Mouse (Mus musculus) spleen, embryonic (tissue): ENCODE results near the gene Orm2.

Source experiments
- CTCF ChIA-PET: fragments of 350-600 bp; sonication (Branson Sonifier 250); formaldehyde crosslinking; loops from one replicate; lab custom pipeline; 2022; lab: Charles Lee

Orm2 gene

DNA sequence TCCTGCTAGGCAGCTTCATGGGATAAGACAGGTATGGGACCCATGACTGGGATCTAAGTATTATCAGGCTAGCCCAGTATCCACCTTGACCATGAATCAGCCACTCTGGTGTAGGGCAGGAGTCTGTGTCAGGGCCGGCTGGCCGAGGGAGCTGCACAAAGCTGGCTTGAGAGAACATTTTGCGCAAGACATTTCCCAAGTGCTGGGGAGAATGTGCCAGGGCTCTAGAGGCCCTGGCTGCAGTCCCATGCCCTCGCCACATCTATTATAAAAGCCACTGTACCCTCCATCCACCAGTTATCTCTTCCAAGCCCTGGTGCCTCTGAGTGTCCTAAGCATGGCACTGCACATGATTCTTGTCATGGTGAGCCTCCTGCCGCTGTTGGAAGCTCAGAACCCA is at the start of gene Orm2:
TSS of gene Orm2 (plus strand) at position 300 of the 400 bp plus-strand sequence.
- CTCF ChIA-PET = no interaction called here

GRCm38 (mm10) chr4:63314063-63314462 is 48.2 kb upstream of the Orm2 start:
- CTCF ChIA-PET = no interaction called here

DNA sequence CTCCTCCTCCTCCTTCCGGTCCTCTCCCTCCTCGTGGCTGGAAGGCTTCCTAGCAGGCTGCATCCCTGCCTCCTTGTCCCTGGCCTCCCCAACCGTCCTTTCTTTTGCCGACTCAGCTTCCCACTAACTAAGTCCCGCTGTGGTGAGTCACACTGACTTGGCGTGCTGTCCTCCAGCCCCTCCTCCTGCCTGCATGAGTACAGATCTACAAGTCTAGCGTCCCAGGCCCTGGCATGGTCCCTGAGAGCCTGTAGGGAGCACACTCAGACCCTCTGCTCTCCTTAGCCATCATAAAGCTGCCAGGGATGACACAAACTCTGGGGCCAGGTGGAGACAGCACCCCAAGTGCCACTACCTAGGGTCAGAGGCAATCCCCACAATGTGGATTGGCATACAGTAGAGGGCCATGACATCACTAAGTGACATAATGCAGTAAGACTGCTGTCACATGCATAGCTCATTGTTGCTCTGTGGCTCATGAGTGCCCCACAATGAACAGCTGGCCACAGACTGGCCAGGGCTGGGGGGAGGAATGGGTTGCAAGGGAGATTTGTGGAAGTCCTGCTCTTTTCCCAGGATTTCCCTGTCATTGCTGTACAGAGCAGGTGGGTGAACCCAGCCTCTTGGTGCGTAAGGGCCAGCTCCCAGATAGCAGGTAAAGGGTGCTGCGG is 46.0 kb upstream of the Orm2 start:
- CTCF ChIA-PET = no interaction called here

DNA sequence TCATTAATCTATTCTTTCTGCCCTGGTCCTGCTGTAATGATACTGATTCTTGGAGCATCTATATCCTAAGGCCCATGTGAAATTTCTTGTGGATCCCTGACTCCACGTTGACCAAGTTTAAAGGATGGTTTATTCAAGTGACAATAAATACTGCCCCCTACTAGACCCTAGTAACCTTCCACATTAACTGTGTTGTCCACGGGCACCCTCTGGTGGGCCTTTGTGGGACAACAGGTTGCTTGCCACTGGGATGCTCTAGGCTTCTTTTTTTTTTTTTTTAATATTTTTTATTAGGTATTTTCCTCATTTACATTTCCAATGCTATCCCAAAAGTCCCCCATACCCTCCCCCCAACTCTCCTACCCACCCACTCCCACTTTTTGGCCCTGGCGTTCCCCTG is 42.7 kb upstream of the Orm2 start:
- CTCF ChIA-PET = interaction anchor here (0.6 to 0.7 kb wide), 3 partner anchors 21 to 139 kb away, joined by 3 to 17 read pairs (median 3); no protein-coding TSS in a partner anchor

DNA sequence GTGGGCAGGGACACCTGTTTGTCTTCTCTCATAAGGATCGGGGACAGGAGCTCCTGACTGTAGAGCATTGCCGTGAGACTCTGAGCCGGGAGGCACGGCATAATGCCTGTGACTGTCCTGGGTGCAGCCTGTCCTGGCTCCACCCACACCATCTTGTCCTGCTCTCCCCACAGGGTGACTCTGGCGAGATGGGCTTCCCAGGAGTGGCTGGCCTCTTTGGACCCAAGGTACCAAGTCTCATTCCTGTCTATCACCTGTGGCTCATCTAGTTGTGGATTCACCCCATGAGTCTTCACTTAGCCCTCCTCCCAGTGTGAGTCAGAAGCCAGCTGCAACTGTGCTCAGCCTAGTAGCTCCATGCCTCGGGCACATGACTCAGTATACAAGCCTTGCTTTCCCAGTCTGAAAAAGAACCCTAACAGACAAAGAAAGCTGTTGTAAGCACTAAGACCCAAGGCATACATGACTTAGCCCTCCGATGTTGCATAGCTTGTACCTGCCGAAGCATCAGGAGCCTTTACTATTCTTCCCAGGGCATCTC is 38.9 kb upstream of the Orm2 start:
- CTCF ChIA-PET = no interaction called here

- CTCF ChIA-PET = no interaction called here
Observed at GRCm38 (mm10) chr4:63333403-63333802, 28.8 kb upstream of the Orm2 start.

GRCm38 (mm10) chr4:63338414-63339076 is 23.7 kb upstream of the Orm2 start:
- CTCF ChIA-PET = no interaction called here

GRCm38 (mm10) chr4:63342491-63342890 is 19.8 kb upstream of the Orm2 start:
- CTCF ChIA-PET = no interaction called here

- CTCF ChIA-PET = no interaction called here
Observed at GRCm38 (mm10) chr4:63343608-63344007, 18.6 kb upstream of the Orm2 start.

GRCm38 (mm10) chr4:63344295-63344694 is 18.0 kb upstream of the Orm2 start, which contains the start of gene Orm1:
Gene Orm1 (plus strand): TSS chr4:63344560.
- CTCF ChIA-PET = no interaction called here

GRCm38 (mm10) chr4:63345261-63345660 is 17.0 kb upstream of the Orm2 start:
- CTCF ChIA-PET = no interaction called here

DNA sequence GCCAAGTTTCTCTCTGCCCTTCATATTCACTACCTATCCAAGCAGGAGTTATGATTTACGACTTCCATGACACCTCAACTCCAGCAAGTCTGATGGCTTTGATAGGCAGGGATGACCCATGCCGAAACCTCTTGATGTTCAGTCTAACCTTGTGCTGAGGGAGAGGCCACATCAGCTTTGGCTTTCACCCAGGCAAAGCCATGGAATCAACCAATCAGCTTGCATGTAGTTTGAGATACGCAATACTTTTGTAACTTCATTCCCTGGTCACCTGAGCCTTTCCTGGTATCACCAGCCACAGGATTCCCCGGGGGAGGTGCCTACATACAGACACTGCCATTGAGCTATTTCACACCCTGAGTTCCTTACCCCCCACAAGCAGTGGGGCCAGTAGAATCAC is 15.6 kb upstream of the Orm2 start:
- CTCF ChIA-PET = no interaction called here

DNA sequence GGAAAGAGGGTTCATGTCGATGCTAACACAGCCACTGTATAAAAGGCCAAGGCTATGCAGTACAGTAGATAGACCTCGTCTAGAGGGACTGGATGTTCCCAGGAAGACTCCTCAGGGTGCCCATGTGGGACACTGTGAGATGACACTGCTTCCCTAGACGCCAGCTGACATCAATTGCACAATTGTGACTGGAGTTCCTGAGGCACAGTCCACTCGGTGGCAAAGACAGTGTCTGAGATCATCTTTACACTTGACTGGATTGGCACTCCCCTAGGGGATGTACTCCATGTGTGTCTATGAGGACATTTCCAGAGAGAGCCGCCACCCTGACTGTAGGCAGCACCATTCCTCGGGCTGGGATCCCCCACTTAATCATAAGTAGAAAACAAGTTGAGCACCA is 13.7 kb upstream of the Orm2 start:
- CTCF ChIA-PET = no interaction called here

GRCm38 (mm10) chr4:63355877-63356665 is 6.2 kb upstream of the Orm2 start, which contains the start of gene Orm3:
Gene Orm3 (plus strand): TSS chr4:63356162.
- CTCF ChIA-PET = interaction anchor here (0.6 kb wide), 1 partner anchor 129 kb away, joined by 3 read pairs; no protein-coding TSS in a partner anchor

GRCm38 (mm10) chr4:63356981-63357570 is 5.2 kb upstream of the Orm2 start:
- CTCF ChIA-PET = interaction anchor here (0.6 kb wide), 1 partner anchor 128 kb away, joined by 3 read pairs; no protein-coding TSS in a partner anchor

GRCm38 (mm10) chr4:63359861-63360260 is 2.4 kb upstream of the Orm2 start:
- CTCF ChIA-PET = no interaction called here

GRCm38 (mm10) chr4:63368577-63368976 is 6.3 kb downstream of the Orm2 start:
- CTCF ChIA-PET = interaction anchor here (1.0 to 1.7 kb wide), 4 partner anchors 17 to 40 kb away, joined by 3 to 6 read pairs (median 4); no protein-coding TSS in a partner anchor

GRCm38 (mm10) chr4:63370897-63371296 is 8.6 kb downstream of the Orm2 start:
- CTCF ChIA-PET = no interaction called here

DNA sequence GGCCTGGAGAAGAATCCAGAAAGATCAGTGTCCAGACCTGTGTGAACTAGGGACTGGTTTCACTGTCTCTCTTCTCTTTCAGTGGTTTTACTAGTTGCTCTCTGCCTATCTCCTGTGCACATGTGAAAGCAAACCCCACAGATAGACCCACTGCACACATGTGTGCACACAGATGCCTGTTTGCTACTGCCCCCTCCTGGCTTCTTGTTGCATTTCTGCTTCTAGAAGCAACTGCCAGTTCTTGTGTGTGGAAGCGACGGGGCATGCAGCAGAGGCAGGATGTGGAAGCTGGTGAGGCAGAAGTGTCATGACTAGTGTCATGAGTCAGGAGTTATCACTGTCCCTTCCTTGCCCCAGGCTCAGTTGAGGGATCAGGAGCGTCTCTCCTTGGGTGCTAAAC is 9.6 kb downstream of the Orm2 start:
- CTCF ChIA-PET = no interaction called here

DNA sequence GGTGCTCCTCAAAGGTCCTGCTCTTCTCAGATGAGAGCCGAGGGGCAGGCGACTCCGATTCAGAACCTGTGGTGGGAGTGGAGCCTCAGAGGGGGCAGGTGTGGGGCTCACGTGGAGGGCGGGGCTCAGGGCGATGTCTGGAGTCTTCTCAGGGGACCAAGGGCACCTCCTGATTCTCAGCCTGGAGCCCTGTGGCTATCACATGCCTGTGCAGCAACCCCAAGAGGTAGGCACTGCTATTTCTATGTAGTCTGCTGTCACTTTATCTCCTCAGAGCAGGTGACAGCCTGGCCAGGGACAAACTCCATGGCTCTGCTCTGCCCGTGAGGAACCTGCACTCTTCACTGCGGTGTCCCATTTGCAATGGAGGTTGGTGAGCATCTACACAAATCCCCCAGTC is 11.2 kb downstream of the Orm2 start:
- CTCF ChIA-PET = interaction anchor here (0.6 kb wide), 1 partner anchor 34 kb away, joined by 3 read pairs; no protein-coding TSS in a partner anchor

DNA sequence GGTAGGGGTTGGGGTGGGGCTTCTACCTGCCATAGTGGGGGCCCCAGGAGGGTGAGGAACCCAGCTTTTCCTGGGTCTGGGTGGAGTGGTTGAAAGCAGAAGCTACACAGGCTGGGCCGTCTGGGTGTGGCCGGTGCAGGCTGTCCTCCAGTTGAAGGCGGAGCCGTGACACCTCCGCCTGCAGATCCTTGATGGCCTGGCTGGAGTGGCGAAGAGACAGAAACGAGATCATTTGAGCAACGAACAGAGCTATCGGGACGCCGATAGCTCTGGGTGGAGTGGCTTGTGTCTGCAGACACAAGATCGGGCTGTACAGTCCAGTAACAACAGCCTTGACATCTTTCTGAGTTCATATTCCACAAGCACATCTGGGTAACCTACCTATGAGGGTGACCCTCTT is 12.1 kb downstream of the Orm2 start:
- CTCF ChIA-PET = no interaction called here
